Mouse (Mus musculus): Measurements from ENCODE around the gene Krtap19-3.

- TF ChIP-seq CTCF (IDR thresholded peaks at IDR 0.05; ENCODE audit: control insufficient read depth, insufficient read depth, insufficient replicate concordance, low read depth, low read length), result no peak
- no peak for TF ChIP-seq POLR2A (IDR thresholded peaks at IDR 0.05; ENCODE audit: control insufficient read depth, low read depth, low read length)
Measured at GRCm38 (mm10) chr16:88847363-88847762, 30.5 kb downstream of the Krtap19-3 start.
